Mouse (Mus musculus) activated CD4-positive, CD25-positive, alpha-beta regulatory T cell, adult 4 months (primary cell): ENCODE data around the gene Casq2. TPM values are rescaled to one million over a fixed set of nuclear protein-coding genes. Genes with fewer than 3 reads are reported as not detected.

Experiments used
- ATAC-seq: one replicate; pipeline ENCODE4 v1.8.0; 2017
- polyA plus RNA-seq, 2 experiments: library from polyadenylated mRNA; unstranded; fragments of 100-300 nt; shearing (Covaris generic); gene quantifications; one replicate each; pipeline ENCODE4 v1.2.1; 2017

Casq2 gene
- polyA plus RNA-seq, 2 experiments from 2014 or later: not detected

DNA sequence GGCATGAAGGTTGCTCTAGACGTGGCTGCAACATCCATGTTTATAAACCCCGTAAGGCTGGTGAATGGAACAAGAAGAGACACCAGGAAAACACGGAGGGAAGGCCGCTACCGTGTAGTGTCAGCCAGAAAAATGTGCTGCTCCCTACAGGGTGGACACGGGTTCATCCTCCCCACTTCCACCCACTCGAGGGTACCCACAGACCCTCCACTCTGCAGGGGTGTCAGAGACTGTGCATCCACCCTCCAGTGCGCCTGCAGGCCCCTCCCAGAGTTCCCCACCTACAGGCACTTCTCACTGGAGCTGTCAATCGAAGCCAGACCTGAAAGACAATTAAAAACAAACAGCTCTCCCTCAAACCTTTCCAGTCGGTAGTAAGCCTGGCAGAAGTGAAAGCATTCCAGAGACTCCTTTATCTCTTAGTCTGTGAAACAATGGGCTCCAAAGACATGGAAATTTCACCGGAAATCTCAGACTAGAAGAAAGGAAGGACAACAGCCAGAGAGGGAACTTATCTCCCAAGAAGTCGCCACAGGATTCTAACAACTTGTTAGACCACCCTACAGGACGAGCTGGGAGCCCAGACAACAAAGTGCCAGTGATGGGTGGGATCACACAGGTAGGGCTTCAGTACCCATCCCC lies 2.5 kb upstream of the Casq2 start:
- ATAC-seq: no peak

DNA sequence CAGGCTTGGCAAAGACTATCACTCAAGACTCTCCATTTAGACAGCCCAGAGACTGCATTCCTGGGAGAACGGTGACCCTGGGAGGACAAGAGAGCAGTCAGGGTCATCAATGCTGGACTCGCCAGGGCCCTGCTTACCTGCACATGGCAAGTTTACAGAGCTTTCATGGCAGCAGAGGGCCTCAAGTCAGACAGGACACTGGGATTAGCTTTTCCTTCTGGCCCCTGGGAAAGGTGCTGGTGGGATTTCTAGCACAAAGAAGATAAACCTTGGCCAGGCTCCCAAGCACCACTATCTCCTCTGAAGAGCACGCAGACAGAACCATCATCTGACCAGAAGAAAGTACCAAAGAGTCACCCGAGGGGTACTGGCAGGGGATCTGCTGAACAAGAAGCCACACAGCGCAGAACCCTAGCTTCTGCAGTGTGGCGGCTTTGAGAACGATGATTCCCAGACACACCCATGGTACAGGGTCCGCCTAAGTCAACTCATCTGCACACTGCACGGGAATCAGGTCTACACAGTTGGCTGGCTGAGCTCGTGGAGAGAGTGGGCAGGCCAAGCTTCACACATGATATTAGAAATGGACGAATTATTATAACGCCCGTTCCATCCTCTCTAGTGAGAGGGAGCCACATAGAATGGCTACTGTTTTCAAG lies 1.3 kb upstream of the Casq2 start:
- ATAC-seq: no peak

DNA sequence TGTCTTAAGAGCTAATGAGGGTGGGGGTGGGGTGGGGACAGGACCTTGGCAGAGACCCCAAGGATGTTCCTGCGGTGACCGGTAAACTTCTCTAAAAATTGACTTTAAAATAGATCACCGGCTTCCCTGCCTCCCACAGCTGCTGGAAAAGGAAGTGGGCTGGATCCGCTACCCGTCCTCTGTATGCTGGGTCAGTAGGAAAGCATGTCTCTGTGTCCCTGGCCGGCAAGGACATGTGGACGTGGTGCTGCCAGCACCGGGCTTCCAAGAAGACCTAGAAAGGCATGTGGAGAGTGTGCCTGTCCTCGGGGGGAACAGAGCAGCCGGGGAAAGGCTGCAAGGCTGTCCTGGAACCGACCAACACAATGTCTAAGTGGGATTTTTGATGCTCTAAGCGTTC lies 496 bp upstream of the Casq2 start:
- no peak for ATAC-seq

DNA sequence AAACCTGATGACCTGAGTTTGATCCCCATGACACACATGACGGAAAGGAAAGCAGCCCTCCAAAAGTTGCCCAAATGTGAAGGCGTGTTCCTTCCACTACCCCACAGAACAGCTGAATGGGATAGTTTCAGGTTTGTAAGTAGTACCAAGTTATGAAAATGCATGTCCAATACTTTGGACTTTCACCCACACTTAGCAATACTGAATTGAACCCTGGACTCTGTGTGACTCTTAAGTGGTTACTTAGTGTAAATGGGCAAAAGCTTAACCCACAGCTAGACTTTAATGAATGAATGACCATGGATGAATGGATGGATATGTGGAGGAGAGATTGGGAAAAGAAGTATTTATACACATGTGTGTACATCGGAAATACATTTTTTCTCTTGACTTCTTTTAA lies 8.6 kb downstream of the Casq2 start:
- no peak for ATAC-seq

DNA sequence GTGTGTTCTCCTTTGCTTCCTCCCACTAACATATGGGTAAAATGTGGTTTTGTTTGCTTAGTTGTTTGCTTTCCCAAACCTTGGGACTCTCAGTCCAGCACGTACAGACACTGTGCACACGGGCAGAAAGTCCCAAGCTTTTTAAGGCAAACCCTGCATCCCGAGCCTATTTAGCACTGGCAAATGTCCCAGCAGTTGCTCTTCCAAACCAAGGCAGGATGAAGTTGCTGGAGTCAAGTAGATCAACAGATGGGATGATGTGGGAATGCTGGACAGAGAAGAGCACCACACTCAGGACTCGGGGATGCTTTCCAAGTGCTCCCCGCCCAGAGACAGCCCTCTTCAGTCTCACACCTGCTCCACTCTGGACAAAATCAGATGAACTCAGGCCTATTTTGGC lies 9.2 kb downstream of the Casq2 start:
- ATAC-seq: no peak

DNA sequence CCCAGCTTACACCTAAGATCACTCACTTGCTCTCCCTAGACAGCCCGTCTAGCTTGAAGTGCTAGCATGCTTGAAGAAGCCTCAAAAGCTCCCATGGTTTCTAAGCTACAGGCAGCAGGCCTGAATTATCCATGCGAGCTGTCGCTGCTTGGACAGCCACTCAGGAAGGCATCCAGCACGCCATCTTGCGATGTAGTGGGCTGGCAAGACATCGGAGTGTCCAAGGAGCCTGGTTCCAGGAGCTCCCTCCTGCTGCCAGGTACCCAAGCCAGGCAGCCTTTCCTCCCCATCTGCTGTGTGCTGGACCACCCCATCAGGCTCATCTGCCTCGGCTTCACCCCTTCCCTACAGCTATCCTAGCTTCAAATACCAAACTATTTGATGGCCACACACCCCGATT lies 10.2 kb downstream of the Casq2 start:
- no peak for ATAC-seq

DNA sequence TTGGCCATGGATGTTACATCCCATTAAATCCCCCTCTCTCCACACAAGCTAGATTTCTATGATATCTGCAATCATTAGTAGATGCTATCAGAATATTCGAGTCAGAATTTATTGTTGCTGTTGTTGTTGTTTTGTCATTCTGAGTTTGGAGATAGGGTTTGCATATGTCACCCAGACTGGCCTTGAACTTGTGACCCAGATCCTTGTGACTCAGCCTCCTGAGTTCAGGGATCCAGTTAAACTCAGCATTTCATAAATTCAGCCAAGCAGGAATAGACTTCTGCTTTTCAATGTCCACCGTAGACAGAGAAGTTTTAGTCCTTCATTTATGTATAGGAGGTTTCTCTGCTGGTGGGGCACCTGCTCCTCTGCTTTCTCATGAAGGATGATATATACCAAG lies 10.8 kb downstream of the Casq2 start:
- ATAC-seq: no peak

DNA sequence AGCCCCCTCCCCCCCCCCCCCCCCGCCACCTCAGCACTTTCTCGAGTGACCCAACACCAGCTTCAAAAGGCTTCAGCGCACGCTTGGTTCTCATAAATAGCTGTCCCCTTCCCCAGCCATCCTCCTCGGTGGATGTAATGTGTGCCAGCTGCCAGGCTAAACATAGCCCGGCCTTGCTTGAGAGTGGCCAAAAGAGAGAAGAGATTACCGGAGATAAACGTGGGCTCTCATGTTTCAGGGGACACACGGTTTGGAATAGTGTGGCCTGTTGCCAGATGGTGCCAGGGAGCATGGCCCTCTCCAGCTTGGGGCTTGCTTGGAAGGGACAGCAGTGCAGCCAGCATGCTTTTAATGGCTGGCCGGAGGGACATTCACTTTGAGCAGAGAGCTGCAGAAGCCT lies 13.0 kb downstream of the Casq2 start:
- no peak for ATAC-seq

DNA sequence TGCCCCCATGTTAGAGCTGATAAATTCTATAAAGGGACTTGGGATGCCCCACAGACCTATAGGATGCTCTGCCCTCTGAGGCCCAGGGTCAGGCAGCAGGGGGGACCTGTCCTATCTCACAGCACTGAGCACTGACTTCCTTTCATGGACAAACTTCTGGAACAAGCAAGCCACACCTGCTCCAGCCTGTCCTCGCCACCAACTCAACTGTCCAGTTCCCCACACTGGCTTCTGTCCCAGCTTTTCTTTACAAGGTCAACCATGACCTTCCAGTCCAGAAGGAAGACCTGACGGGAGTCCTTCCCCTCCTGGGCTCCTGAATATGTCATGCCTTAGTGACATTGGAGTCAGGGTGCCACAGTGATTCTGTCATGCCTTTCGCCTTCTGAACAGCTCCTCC lies 13.6 kb downstream of the Casq2 start:
- ATAC-seq: no peak

DNA sequence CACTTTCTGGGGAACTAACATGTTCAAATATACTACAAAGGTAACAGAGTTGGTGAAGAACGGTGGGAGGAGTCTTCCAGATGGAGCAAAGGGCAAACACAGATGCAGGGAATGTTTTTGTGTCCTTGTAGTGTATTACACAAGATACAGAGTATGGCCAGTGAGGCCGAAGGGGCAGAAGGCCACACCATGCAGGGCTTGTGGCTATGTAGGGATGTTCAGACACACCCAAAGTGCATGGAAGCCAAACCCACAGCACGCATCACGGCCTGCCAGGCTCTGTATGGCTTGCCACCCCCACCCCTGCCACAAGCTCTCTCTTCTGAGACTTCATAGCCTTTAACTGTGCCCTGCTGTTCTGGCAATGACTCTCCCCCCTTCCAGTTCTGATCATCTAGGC lies 15.2 kb downstream of the Casq2 start:
- ATAC-seq: no peak

DNA sequence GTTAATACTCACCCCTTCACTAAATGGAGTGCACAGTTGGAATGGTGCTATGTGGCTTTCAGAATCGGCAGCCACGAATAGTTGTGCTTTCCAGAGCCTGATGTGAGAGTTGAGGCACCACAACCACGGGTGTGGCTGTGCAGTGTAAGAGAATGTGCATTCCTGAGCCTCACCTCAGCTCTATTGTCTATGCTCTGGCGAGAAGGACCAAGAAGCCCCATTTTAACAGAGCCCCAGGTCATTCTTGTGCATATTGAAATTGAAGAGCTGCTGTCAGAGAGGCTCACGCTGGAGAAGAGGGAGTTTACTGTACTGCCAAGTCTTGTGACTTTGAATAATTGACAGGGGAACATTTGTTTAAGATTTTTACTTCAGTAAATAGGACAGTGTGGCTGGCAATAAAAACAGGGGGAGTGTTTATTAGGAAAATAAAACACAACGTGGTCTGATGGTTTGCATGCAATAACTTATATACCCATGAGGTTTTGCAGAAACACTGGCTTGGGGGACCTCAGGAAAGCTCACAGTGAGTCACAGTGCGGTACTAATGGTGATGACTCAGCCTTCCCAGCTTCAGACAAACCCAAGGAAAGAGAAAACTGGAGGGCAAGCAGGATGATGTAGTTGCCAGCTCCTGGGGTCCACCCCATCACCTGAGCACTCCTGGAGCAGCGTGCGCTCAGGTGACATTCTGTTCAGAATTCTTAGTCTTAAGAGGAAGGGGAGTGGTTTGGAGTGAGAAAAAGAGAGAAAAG lies 17.8 kb downstream of the Casq2 start:
- no peak for ATAC-seq

DNA sequence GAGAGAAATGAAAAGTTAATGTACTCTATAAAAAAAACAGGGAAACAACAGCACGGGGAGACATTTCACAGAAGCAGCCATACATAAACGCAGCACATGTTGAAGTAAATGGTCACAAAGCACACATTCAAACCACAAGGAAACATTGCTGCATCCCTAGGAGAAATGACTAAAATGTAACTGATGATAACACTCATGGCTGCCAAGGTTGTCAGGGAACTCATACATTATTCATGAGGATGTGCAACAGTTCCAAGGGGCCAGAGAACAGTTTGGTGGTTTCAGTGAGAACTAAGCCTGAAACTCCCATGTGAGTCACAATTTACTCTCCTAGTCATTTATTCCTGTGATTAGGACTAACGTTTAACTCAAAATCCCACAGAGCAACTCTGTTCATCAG lies 22.0 kb downstream of the Casq2 start:
- ATAC-seq: no peak

DNA sequence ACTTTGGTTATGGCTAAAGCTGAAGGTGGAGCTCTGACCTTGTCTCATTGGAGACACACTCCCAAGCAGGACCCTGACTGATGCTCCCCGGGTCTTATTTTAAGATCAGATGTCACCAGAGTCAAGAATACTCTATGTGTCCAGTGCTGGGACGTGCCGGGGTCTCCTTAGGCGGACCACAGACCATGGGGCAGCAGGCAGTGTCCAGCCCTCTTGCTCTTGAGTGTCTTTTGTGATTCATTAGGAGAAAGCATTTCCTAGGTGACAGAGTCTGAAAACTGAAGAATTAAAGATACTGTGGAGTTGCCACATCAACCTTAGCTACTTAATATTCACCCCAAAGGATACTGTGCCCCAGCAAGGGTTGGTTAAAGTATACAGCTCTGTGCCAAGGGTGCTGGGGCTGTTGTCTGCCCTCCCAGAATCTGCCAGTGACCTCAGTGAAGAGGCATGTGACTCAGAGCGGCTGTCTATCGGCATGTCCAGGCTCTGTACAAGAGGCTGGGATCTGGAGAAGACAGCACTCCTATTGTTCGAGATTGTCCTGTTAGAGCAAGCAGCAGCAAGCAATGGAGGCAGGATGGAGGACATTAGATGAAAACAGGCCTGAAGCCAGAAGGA lies 25.9 kb downstream of the Casq2 start:
- no peak for ATAC-seq

DNA sequence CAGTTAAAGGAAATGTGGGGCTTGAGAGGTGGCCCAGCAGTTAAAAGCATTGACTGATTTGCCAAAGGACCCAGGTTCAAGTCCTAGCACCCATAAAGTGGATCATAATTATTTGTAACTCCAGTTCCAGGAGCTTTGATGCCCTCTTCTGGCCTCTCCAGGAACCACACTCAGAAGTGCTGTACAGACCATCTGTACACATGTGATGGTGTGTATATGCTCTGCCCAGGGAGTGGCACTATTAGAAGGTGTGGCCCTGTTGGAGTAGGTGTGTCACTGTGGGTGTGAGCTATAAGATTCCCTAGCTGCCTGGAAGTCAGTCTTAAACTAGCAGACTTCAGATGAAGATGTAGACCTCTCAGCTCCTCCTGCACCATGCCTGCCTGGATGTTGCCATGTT lies 34.7 kb downstream of the Casq2 start:
- no peak for ATAC-seq

DNA sequence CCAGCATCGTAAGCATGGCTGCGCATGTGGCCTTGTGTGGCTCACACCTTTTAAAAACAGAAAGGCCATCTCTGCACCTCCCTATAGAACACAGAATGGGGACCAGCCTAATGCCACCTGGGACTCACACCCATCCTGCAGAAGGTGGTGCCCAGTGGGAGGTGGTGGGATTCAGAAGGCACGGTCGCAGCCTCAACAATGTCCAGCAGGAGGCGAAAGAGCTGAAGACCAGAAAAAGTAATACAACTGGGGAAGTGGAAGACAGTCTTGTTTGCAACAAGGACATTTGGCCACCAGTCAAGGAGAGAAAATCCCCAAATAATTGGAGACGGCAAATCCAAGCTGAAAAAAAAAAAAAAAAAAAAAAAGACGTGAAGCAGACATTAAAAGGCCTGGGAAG lies 35.8 kb downstream of the Casq2 start:
- no peak for ATAC-seq

DNA sequence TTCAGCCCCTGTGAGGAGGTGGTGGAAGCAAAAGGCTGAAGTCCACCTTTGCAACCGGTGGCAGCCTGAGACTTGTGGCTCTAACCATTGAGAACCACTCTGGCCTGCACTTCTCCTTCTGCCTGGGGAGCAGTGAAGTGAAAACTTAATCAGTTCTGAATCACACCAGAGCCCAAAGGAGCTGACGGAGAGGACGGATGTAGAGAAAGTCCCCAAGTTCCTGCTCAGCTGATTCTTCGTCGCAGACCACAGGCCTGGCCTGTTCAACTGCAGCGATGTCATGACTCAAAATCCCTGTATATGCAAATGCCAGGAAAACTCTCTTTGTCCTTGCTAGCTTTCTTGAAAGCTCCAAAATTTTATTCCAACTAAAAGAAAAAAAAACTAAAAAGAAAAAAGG lies 37.4 kb downstream of the Casq2 start:
- no peak for ATAC-seq

DNA sequence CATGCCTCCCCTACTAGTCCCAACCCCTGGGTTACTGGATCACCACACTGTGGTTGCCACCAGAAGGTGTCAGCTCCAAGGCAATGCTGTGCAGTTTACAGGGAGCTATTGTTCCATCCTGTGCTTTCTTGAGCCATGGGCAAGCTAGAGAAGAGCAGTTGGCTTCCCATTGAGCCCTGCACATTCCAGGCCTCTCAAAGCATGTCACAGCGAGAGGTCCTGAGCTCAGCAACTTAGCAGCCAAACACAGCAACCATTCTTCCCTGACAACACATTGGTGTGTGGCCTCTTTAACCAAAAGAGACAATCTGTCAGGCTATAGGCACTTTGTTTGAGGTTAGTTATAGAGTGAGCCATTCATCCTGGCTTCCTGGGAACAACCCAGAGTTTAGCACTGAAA lies 39.3 kb downstream of the Casq2 start:
- no peak for ATAC-seq

DNA sequence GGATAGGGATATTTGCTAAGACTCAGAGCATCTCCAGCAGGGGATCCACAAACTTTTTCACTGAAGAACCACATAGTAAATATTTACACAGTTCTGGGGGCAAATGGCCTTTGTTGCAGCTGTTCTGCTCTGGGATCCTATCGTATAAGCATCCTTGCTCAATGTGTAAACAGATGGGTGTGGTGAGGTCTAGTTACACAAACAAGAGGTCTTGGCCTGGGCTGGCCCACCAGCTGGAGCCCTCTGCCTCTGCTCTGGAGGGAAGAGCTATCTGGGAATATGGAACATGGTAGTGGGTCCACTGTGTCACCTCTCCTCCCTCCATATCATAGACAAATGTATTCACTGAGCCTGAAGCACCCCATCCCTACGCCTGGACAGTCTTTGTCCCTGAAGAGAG lies 40.9 kb downstream of the Casq2 start:
- ATAC-seq: no peak

DNA sequence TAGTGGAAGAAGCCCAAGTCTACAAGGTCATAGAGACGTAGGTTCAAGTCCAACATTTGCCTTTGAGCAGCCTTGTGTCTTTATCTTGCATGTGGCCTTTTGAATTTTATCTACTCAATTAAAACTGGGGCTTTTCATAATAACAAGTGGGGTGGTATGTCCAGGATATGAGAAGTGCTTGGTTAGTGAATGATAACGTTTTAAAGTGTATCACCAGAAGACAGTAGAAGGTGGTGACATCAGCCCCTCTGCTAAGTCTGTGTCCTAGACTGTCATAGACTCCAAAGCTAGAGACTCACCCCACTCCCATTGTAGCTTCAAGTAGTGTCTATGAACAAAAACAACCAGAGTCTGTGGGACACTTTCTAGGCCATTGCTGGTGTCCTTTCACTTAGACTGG lies 42.0 kb downstream of the Casq2 start:
- ATAC-seq: no peak

DNA sequence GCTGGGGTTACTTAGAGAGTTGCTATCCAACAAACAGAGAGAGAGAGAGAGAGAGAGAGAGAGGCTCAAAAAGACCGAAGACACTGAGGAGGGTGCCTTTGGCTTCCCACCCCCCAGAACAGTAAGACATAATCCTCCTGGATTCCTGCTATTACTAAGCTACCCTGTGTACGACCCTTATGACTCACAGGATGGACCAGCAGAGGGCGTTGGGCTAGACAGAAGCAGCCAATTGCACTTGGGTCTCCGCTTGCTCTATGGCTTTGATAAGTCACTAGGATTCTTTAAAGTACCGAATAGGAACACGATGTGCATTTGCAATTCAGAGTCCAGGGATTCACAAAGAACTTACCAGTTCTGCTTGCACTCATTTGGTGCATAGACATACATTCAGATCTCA lies 44.3 kb downstream of the Casq2 start:
- ATAC-seq: no peak

DNA sequence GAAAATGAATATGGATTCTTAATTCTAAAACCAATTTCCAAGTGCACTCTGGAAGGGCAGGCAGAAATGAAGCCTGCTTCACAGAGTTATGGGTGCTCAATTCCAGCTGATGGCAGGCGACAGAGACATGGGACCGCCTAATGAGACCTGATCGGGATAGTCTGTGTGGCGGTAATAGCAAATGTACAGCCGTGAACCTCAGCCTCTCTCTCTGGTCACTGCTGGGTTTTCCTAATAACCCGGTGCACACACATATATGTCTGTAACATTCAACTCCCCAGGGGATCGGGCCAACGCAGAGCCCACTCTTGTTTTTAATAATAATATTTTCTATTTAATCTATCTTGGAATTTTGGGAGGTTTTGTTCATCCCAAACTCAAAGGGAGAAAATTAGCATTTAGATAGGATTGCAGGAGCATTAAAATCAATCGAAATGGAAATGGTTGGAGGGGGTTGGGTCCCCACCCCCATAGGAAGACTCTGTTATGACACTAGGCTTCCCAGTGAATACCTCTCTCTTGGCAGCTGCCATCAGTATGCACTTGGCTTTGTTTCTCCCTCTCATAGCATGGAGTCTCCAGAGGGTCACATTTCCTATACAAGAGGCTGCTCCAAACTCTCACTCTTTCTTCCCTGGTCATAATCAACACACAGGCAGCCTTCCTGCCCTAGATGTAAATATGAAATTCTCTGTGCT lies 45.6 kb downstream of the Casq2 start:
- ATAC-seq: no peak

DNA sequence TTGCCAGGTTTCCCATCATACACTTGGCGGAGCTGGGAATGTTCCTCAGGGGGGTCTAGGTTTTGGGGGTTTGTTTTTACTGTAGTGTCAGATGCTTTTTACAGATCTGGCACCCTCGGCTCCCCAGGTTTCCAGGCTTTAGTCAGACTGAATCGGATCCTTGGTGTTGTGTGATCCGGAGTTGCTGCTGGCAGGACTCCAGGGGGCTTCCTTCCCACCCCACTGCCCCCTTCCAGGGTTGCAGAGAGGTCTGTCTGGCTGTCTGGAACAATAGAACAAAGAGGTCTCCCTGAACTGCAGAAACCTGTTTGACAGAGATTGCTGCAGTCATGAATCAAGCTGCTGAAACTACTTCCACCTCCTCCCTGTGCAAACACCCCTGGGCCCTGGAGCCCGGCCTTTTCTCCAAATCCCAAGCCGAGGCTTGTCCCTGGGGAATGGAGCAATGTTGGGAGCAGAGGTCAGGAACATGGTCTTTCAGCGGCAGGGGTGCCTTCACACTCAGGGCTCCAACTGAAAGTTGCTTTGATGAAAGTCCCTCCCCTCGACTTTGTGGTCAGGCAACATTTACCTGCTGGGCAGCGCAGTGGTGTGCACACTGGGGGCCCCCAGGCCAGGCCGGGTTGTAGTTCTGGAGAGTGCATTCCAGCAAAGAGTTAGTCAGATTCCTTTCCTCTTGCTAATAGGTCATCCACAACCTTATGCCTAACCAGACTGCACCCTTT lies 49.3 kb downstream of the Casq2 start:
- ATAC-seq: no peak
